Mouse (Mus musculus): ENCODE measurements around the gene Cacna1c.

Cacna1c gene

DNA sequence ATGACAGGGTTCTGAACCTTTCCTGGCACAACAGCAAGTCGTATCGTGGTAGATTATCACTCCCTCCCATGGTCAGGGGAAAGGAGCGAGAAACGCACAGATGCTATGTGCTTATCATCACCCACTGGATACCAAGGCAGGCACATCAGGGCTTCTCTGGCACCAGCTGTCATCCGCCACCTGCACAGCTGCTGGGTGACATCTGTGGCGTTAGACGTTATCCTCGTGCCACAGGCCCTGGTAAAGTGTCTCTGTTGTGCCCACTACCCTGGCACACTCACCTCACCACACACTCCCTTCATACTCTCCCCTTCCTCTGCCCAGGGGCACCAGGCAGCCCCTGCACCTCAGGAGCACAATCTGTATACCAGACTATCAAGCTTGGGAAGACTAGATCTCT, 137.8 kb downstream of the Cacna1c start:
- no peak for DNase-seq (ENCODE audit: low read depth, low spot score)

DNA sequence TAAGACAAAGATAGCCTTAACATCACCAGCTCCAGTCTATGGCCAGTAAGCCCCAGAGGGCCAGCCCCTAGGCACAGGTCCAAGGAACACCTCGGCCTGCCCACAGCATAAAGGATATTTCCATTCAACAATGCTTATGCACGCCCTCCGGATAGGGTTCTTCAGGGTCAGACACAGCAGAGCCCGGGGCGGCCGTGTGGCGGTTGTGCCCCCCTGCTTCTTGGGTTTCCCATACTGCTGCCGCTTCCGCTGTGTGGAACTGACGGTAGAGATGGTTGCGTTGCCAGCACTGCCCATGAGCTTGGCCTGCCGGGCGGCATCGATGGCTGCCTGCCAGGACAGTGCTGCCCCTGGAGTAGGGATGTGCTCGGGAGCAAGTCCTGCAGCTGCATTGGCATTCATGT, 139.1 kb downstream of the Cacna1c start:
- no peak for DNase-seq (ENCODE audit: low read depth, low spot score)

DNA sequence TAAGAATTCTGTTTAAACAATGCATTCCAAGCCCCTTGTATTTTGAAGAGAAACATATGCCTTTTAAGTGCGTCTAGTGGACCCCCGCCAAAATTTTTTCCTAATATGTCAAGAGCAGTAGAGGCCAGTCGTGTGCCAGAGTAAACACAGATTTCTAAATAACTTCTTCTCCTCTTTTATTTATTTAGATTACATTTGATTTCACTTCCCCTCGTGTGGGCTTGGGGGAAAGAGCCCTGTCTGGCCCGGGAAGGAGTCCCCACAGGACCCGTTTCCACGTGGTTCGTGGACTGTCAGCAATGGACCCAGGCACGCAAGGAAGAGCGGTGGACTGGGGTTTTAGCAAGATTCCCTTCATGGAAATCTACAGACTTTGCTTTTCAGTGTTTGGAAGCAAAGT, 143.4 kb downstream of the Cacna1c start:
- no peak for DNase-seq (ENCODE audit: low read depth, low spot score)

DNA sequence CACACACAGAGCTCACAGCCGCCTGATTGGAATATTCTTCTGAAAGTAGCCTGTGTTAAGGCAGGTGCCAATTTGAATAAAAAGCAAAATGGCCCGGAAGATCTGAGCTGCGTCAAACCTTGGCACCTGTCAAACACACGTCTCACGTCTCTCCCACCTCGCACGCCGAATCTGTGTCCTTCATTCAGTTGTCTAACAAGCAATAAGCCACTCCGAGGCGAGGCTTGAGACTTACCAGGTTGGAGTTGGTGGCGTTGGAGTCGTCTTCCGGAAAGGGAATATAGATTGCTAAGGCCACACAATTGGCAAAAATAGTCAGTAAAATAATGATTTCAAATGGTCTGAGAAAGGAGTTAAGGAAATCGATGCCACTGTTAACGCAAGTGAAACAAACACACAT, 143.9 kb downstream of the Cacna1c start:
- no peak for DNase-seq (ENCODE audit: low read depth, low spot score)

DNA sequence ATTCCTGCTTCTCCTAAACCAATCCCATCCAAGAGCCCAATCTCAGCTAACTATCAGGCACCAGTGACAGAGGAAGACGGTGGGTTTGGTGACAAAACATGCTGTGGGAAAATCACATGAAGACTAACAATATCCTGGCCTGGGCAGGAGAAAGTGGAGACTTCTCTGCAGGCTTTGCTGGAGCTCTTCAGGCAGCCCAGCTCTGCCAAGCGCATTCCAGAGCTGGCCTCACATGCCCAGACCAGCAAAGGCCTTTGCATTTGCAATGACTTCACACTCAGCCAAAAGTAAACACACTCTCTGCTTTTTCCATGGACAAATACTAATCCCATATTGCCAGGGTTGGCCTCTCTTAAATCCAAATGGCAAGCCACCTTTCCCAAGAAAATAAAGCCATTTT, 144.5 kb downstream of the Cacna1c start:
- DNase-seq (ENCODE audit: low read depth, low spot score): no peak

DNA sequence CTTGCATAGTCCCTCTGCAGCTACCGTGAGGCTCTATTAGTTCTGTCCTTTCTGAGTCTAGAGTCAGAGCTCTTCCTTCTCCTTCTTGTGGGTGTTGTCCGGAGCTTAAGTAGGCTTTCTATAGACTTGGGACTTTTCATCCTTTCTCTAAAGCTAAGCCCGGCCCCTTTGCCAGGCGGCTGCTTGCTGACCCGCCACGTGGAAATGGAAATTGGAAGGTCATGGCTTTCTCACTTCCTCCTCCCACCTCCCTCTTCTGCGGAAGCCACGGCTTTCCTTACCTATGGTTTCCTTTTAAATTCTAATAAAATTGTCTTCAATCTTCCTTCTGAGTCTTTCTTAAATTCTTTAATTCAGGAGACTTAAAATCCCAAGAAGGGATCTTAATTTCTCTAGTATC, 148.9 kb downstream of the Cacna1c start:
- DNase-seq (ENCODE audit: low read depth, low spot score): no peak

DNA sequence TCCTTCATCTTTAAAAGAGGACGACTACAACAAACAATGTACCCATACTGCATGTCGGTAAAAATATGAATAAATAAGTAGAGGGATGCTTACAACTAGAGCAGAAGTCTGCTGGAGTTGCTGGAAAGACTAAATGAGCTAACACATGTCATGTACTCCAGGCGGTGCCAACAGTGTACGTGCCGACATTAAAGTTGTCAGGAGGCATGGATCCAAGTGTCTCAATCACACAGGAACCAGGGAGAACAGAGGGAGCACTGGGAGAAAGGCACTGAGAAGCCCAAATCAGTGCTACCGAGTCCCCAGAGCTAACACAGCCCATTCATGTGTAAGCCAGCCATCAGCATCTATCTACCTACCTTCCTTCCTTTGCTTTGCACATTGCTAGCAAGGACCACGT, 150.7 kb downstream of the Cacna1c start:
- DNase-seq (ENCODE audit: low read depth, low spot score): no peak

DNA sequence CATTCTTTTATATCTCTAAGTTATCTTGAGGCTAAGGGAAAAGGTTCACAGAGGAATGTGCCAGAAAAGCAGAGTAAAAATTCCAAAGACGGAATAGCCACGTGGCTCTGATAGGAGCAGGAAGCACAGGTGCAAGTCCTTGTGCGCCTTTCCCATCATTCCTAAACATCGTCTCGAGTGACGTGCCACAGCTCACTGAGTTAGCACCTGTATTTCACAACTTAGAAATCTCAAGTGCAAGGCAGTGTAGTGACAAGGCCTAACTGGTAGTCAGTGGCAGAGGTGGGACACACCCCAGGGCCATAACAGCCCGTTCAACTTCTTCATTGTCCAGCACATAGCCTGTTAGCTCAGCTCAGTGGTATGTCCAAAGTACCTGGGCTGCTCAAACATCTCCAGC, 152.1 kb downstream of the Cacna1c start:
- no peak for DNase-seq (ENCODE audit: low read depth, low spot score)

DNA sequence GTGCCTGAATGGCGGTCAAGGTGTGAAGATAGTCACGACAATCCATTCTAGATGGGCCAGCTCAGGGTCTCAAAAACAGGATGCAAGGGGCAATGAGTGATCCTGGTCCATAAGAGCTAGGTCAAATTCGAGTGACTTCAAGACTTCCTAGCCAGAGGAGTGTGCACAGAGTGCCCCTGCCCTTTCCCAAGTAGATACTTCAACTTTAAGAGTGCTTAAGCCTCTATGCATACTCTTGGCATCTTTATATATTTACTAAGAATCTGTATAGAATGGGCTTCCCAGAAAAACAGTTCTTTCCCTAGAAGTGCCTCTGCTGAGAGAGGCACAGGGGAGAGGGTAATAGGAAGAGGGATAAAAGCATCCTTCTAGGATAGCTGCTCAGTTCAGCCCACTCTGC, 153.4 kb downstream of the Cacna1c start:
- DNase-seq (ENCODE audit: low read depth, low spot score): no peak

DNA sequence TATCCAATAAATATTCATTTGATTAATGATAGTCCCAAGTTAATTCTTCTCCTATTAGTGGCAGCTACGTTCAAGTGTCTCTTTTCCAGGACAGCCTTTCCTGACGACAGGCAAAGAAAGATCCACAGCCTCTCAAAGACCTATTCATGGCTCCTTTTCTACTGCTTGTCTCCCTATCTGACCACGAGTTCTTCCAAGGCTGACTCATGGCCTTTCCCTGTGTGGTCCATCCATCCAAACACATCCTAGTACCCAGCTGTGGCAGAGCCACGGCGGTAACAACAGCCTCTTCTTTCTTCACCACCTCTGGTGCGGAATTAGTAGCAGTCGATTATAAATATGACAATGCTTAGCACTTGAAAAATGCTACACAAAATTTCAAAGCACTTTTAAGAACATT, 155.3 kb downstream of the Cacna1c start:
- no peak for DNase-seq (ENCODE audit: low read depth, low spot score)

DNA sequence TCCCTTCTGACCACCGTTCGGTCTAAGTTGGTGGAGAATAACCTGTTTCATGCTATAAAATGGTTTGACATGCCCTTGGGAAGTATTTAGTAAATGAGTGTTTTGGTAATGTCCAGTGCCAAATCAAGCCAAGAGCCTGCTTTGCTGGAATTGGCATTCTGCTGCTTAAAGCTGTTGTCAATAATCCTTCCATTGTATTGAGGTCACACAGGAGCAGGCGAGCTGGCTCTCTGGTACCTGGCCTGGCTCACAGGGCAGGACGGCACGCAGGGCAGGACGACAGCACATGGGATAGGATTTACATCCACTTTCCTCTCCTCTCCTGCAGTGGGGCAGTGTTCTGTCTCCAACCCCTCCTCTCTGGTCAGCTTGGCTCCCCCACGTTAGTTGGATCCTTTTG, 156.4 kb downstream of the Cacna1c start:
- no peak for DNase-seq (ENCODE audit: low read depth, low spot score)

DNA sequence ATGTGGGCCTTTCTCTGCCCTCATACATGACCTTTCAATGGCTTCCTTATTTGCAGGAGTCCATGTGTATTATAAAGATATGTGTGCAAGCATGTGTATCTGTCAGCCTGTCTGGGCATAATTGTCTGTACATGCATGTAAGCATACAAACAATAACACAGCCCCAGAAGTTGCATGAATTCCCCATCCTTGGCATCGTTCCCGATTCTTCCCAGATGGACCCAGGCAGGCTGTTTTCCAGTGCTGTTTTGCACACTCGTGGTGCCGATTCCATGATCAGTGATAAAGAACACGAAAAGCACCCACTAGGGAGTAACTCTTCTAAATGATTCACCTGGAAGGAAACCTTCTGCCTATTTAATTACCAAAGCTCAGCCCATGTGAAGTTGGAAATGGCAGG, 156.9 kb downstream of the Cacna1c start:
- DNase-seq (ENCODE audit: low read depth, low spot score): no peak

DNA sequence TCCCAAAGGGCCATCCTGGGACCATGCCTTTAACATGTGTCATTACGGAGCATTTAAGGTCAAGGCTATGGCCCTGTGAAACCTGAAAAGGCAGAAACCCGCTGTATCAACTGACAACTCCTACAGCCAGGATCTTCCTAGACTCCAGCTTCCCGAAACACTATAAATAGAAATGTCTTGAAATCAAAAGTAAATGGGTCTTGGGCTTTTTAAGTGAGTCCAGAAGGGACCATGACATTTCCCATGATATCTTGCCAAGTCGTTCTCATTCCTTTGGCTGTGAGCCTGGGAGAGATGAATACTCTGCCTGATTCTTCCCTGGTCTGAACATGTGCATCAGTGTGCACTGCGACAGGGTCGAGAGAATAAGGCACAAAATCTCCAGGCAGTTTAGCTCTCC, 158.4 kb downstream of the Cacna1c start:
- DNase-seq (ENCODE audit: low read depth, low spot score): no peak

DNA sequence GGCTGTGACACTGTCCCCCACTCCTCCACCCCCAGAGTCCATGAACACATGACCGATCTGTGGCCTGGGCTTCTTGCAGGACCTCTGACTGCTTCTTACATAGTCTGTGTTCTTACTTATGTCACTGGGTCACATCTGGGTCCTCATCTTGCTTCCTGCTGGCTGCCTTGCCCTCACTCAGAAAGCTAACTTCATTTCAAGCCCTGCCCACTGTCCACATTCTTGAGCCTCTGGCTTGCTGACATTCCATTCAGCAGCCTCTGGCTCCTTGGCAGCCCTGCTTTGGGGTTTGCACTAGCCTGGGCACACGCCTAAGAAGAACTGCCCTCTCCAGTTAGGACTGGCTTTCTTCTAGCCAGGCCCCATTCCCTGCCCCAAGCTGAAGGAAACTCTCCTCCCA, 159.2 kb downstream of the Cacna1c start:
- DNase-seq (ENCODE audit: low read depth, low spot score): no peak

DNA sequence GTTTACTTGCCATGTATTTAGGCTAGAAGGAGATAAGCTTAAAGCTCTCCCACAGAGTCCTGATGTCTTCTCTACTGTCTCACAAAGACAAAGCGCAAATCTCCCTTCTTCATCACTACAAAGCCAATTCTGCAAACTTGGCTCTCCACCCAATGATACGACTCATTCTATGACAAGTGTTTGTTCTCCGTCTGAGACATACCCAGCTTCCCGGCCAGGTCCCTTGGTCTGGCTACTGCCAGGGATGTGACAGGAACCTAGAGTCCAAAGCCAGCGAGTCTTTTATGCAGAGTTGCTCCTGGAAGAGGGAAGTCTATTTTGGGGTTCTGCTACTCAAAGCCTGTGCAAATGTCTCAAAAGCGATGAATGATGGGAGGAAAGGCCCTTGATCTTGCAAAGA, 160.9 kb downstream of the Cacna1c start:
- no peak for DNase-seq (ENCODE audit: low read depth, low spot score)

DNA sequence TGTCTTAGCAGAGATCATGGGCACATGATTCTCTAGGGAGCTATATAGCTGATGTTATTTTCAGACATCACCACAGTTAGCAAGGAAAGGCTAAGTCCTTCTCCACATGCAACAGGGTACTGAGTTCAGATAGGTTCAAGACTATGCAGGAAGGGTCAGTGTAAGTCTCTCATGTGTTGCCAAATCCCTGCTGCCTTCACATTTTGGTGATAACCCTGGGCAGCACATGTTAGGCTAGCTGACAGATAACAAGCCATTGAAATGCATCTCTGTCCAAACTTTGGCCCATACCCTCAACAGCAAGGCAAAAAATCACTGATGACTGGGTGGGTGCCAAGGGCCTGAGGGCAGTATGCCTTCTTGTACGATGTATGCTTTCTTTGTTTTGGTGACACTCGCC, 161.3 kb downstream of the Cacna1c start:
- DNase-seq (ENCODE audit: low read depth, low spot score): no peak

DNA sequence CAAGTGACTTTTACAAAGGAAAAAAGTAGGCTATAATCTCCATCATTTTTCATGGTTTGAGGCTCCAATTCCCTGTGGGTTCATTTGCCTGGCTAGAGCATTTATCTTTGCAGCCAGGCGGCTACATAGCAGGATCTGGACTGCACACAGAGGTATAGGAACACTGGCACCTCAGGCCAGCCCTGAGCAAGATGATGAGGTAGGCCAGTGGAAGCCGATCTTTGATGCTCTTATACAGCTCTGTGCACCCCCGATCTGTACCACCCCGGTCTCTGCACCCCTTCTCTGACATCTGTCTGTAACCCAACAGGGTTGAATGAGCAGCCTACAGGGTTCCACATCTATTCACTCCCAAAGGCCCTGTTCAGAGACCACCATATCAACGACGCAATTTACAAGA, 168.3 kb downstream of the Cacna1c start:
- no peak for DNase-seq (ENCODE audit: low read depth, low spot score)

DNA sequence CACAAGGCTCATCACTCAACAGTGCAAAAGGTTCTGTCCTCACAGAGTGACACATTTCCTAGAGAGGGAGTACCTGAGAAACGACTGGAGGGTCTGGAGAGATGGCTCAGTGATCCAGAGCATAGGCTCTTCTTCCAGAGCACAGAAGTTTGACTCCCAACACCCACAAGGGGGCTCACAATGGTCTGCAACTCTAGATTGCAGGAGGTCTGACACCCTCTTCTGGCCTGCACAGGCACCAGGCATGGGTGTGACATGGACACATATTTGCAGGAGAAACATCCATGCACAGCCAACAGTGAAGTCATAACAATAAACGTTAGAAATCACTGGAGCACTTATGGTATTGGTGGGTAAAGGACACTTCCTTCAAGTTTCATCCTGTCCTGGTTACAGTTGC, 173.4 kb downstream of the Cacna1c start:
- DNase-seq (ENCODE audit: low read depth, low spot score): no peak

DNA sequence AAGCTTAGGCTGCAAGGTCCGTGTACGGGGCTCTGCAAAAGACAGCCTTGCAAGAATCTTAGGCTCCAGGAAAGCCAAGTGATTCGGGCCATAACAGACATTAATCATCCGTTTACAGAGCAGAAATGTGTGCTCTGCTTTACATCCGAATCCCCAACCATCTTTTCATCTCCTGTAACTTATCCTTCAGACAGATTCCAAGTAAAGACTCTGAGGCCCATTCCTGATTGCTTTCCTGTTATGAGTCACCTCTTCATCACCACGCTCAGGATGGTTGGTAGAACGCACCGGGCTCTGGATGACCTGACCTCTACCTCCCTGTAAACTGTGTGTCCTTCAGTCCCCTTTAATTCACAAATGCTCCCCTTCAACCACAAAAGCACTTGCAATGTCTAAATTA, 175.0 kb downstream of the Cacna1c start:
- no peak for DNase-seq (ENCODE audit: low read depth, low spot score)

DNA sequence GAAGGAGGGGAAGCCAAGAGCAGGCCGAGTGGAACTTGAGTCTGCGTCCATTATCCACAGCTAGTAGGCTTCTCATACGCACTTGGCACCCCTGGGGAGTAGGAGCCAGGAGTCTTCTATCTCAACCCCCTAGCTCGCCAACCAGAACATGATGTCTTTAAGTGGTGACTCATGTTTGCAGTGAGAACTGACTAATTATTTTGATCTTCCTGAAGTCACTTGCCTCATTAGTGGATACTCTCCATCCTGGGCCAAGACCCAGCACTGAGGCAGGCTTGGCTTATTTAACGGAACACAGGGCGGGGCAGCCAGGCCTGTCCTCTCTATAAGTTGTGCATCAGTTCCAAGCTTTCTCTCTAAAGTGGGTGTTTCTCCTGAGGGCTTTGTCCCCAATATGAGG, 177.3 kb downstream of the Cacna1c start:
- no peak for DNase-seq (ENCODE audit: low read depth, low spot score)

DNA sequence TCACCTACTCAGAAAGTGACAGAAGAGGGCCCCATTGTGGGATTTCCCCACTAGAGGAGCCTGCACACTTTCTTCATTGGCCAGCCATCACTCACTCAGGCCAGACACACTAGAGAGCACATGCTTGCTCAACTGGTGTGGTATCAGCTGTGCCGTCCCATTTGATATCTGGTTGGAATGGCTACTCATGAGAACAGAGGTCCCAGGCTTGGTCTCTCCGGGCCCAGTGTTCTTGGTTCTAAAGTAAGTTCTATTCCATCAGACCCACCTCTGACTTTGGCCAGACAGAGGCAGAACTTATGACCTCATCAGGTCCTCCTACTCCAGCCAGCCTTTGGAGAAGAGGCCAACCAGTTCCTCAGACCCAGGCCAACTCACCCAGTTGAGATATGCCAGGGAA, 178.0 kb downstream of the Cacna1c start:
- no peak for DNase-seq (ENCODE audit: low read depth, low spot score)

DNA sequence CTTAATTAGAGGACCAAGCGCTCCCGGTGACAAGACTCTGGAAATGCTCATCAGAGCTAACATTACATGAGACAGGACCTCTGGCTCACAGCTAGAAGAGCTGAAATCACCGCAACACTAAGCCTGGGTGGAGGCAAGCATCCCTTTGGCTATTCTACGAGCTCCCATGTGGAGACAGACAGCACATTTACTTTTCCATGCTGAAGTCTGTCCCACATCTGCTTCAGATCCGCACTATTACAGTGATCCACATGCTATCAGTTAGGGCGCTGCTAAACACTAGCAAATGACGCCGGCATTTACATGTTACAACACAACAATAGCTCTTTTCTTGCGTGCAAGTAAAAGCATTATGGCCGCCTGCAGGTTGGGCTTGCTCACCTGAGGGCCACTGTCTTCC, 178.7 kb downstream of the Cacna1c start:
- no peak for DNase-seq (ENCODE audit: low read depth, low spot score)

DNA sequence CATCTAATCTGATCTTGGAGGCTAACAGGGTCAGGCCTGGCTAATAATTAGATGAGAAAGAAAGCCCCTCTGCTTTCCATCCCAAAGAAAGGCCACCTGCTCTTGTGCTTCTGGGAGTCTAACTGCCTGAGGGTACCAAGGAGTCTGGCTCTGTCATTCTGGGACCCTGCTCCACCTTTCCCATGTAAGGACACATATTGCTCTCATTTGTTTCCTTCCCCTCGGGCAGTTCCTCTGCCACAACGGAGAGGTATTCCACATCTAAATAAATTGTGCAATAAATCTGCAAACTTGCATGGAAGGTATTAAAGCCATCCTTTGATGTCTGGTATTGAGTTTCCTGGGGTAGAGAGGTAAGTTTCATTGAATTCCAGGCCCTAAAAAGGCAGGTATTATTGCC, 180.9 kb downstream of the Cacna1c start:
- DNase-seq (ENCODE audit: low read depth, low spot score): no peak

DNA sequence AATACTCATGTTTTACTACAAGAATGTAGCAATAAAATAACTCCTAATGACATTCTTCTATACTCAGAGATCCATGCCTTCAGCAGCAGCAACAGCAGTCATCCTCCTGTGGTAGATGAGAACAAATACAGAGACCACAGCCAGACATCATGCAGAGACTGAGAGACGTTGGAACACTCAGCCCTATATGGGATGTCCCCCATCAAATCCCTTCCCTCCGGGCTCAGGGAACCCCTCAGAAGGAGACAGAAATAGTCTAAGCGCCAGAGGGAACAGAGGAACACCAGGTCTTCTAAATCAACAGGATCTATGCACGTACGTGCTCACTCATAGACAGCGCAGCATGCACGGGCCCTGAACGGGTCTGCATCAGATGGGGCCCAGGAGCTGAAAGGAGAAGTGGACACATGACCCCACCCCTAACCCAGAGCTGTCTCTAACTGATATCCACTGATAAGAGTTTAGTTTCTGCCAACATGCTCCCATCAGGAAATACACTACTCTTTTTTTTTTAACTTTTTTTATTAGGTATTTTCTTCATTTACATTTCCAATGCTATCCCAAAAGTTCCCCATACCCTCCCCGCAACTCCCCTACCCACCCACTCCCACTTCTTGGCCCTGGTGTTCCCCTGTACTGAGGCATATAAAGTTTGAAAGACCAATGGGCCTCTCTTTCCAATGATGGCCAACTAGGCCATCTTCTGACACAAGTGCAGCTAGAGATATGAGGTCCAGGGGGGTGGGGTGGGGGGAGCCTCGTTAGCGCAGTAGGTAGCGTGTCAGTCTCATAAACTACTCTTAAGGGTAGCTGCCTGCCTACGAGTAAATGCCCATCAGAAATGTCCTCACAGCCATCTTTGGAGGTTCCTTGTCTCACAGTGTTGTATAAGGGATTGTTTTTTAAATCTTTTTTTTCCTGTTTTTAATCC, 182.8 kb downstream of the Cacna1c start:
- no peak for DNase-seq (ENCODE audit: low read depth, low spot score)

All from CD4-positive helper T cell, adult 2 months (primary cell).